Mouse (Mus musculus) forebrain, embryonic 16.5 days (tissue): ENCODE measurements around the gene Cmip. TPM values are rescaled to one million over a fixed set of nuclear protein-coding genes. Genes with fewer than 3 reads are reported as not detected.

Experiments
- ATAC-seq: fragments of 200-750 bp; cut with Nextera tagmentation; 2 replicates; pipeline ENCODE4 v1.8.0; 2017; ENCODE audit warnings: mild to moderate bottlenecking, moderate library complexity
- H3K27ac ChIP-seq: fragments of 300-500 bp; sonication (generic); 2 replicates; pipeline ENCODE4 v1.5.1; 2014; ENCODE audit warnings: low read length, control low read depth
- H3K27me3 ChIP-seq: fragments of 300-500 bp; sonication (generic); replicated peaks from 2 replicates; pipeline ENCODE4 v1.6.1; 2014; ENCODE audit warnings: low read length; ENCODE audit not compliant: control insufficient read depth, insufficient read depth
- H3K36me3 ChIP-seq: fragments of 300-500 bp; sonication (generic); 2 replicates; pipeline ENCODE4 v1.6.1; 2014; ENCODE audit not compliant: control insufficient read depth, insufficient read depth
- H3K4me1 ChIP-seq: fragments of 300-500 bp; sonication (generic); replicated peaks from 2 replicates; pipeline ENCODE4 v1.6.1; 2014; ENCODE audit warnings: low read length; ENCODE audit not compliant: control insufficient read depth, insufficient read depth
- H3K4me2 ChIP-seq: fragments of 300-500 bp; sonication (generic); 2 replicates; pipeline ENCODE4 v1.6.1; 2014; ENCODE audit warnings: mild to moderate bottlenecking, low read length, control low read depth
- H3K4me3 ChIP-seq: fragments of 300-500 bp; sonication (generic); replicated peaks from 2 replicates; pipeline ENCODE4 v1.5.1; 2014; ENCODE audit warnings: mild to moderate bottlenecking, low read length, control low read depth
- H3K9ac ChIP-seq: fragments of 300-500 bp; sonication (generic); replicated peaks from 2 replicates; pipeline ENCODE4 v1.6.1; 2014; ENCODE audit warnings: low read depth, low read length, control low read depth
- H3K9me3 ChIP-seq: fragments of 300-500 bp; sonication (generic); 2 replicates; pipeline ENCODE4 v1.6.1; 2016; ENCODE audit warnings: low read length; ENCODE audit not compliant: control insufficient read depth
- WGBS: fragments of 180-500 bp; shearing (Covaris S2); extraction: QIAGEN DNeasy Blood & Tissue Kit; methylation state at CpG from one replicate; pipeline ENCODE4 v1.1.7; 2014; 5-methylcytosine and 5-hydroxymethylcytosine counted together
- polyA plus RNA-seq: library from polyadenylated mRNA; unstranded; fragments of >200 nt; fragmentation: Nextera tagmentation; extraction: Ambion mirVana; gene quantifications from 2 replicates; pipeline ENCODE4 v1.2.1, GENCODE M21; 2015

The Cmip gene
- polyA plus RNA-seq, 1 experiment from 2014 or later = 98.1 TPM

DNA sequence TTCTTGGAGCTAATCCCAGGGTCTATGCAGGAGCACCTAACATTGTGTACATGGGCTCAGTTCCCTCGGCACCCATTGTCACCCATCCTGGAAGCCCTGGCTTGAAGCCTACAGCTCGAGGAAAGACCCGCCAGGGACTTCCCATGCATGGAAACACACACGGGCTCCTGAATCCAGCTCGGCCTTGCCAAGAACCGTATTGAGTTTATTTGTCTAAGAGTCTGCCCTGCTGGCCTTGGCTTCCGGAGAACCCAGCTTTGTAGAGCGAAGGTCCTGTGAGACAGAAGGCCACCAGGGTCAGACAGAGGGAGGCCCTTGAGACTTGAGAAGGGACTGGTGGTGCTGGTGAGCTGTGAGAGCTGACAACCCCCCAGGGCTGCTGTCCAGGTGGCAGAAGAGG is 111.9 kb downstream of the Cmip start:
- WGBS = 66% methylated on average over 8 of the region's 8 CpGs
- no peak overlapping the region for H3K4me2 ChIP-seq
- H3K4me3 ChIP-seq = no peak overlapping the region
- ATAC-seq = no peak
- H3K36me3 ChIP-seq = no peaks in the 10 kb centered on the region
- no peak overlapping the region for H3K9ac ChIP-seq
- no peaks in the 10 kb centered on the region for H3K27me3 ChIP-seq
- H3K4me1 ChIP-seq = peaks cover 39% of the 10 kb centered on the region
- H3K9me3 ChIP-seq = no peaks in the 10 kb centered on the region
- H3K27ac ChIP-seq = no peak overlapping the region

DNA sequence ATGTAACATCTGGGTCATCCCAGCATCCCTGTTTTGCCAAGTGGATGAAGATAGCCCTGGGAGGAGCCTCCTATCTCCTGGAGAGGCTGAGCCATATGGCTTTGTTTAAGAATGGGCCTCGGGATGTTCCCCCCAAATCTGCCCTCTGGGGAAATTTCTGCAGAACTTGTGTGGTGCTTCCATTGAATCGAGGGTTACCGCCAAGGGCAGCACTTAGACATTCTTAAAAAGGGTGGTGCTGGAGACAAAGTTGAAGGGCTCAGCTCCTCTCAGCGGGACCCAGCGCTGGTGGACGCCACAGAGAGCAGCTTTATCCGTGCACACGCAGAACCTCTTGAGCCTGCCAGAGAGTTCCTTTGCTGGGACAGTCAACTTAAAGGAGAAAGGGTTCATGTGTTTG is 113.1 kb downstream of the Cmip start:
- Histone ChIP-seq H3K9ac (no peak overlapping the region), H3K4me2 (no peak overlapping the region), H3K36me3 (no peaks in the 10 kb centered on the region), H3K4me1 (peaks cover 41% of the 10 kb centered on the region), H3K27ac (no peak overlapping the region), H3K27me3 (no peaks in the 10 kb centered on the region), H3K9me3 (no peaks in the 10 kb centered on the region), H3K4me3 (no peak overlapping the region)
- ATAC-seq = no peak
- WGBS = 73% methylated on average over 8 of the region's 8 CpGs

DNA sequence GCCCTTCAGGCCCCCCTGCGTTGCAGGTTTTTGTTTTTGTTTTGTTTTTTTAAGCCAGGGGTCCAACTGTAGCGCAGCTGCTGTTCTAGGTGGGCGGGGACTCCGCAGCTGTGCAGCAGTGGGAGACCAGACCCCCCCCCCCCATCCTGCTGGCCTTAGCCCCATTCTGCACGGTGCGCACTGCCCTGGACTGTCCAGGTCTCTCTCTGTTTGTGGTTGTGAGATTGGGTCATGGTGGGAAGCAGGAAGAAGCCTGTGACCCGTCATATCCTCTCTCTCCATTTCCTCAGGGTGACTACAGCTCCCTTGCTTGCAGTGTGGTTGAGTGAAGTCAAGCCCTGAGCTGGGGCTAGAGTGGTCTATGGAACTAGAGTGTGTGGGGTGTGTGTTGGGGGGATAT is 114.3 kb downstream of the Cmip start:
- H3K4me2 ChIP-seq = no peak overlapping the region
- WGBS = 76% methylated on average over 7 of the region's 7 CpGs
- ATAC-seq = peak; percentile 24
- H3K27ac ChIP-seq = no peak overlapping the region
- no peak overlapping the region for H3K9ac ChIP-seq
- peaks cover 41% of the 10 kb centered on the region for H3K4me1 ChIP-seq
- no peaks in the 10 kb centered on the region for H3K27me3 ChIP-seq
- no peaks in the 10 kb centered on the region for H3K9me3 ChIP-seq
- no peak overlapping the region for H3K4me3 ChIP-seq
- H3K36me3 ChIP-seq = no peaks in the 10 kb centered on the region

DNA sequence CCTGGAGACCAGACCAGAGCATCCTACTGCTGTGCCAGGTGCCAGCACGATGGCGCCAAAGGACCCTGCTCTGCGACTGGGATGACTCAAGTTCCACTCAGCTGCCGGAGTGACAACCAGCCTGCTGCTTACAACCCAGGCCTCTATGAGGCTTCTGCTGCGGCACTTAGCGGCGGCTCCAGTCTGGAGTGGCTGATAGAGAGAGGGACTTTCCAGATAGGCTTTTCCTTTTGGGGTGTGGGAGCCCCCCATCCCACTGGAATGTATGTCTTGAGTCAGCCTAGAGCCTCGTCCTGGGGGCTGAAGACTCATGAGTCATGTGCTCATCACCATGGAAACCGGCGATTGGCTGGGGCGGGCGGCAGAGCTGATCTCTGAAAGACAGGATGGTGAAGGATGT is 115.2 kb downstream of the Cmip start:
- no peak overlapping the region for H3K9ac ChIP-seq
- H3K4me1 ChIP-seq = peaks cover 40% of the 10 kb centered on the region
- peak; percentile 44 for ATAC-seq
- H3K27ac ChIP-seq = peak overlapping the region; percentile 58
- no peaks in the 10 kb centered on the region for H3K27me3 ChIP-seq
- H3K4me2 ChIP-seq = 0 out of 2 replicates have a peak overlapping the region, but pooled peaks have one; percentile 9
- no peaks in the 10 kb centered on the region for H3K9me3 ChIP-seq
- no peak overlapping the region for H3K4me3 ChIP-seq
- 54% methylated on average over 12 of the region's 12 CpGs for WGBS
- H3K36me3 ChIP-seq = no peaks in the 10 kb centered on the region

DNA sequence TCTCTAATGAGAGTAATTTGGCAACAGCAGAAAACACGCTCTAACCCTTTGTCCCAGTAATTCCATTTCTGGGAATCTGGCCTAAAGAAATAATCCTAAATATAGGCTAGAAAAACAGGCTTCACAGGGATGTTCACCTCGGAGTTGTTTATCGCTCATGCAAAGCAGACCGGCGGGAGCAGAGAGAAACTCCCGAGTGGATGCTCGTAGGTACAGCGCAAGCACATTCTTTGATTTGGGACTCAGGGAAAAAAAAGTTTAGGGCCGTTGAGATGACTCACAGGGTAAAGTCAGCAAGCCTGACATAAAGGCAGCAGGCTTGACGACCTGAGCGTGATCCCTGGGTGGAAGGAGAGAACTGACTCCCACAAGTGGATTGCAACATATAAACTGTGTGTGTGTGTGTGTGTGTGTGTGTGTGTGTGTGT is 116.2 kb downstream of the Cmip start:
- 54% methylated on average over 11 of the region's 11 CpGs for WGBS
- Histone ChIP-seq H3K27ac (peak overlapping the region; percentile 58; the same call in 1 of the 2 replicates), H3K4me3 (no peak overlapping the region), H3K4me1 (peaks cover 38% of the 10 kb centered on the region), H3K27me3 (no peaks in the 10 kb centered on the region), H3K9me3 (no peaks in the 10 kb centered on the region), H3K9ac (no peak overlapping the region), H3K36me3 (no peaks in the 10 kb centered on the region), H3K4me2 (no peak overlapping the region)
- no peak for ATAC-seq

DNA sequence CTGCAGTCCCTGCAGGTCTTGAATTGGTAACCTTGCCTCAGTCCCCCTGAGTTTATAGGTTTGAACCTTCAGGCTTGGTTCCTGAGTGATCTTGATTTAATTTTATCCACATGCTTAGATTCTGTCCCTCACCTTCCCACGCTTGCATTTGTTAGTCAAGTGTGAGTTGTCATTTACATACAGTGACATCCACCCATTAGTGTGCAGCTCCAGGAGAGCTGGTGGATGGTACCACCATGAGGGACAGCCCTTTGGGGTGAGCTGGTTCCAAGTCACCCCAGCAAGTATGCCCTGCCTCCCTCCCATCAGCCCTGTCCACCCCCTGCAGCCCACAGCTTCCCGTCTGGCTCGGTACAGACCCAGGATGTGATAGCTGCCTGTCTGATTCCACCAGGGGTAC is 117.2 kb downstream of the Cmip start:
- H3K9ac ChIP-seq = no peak overlapping the region
- H3K4me2 ChIP-seq = no peak overlapping the region
- no peak overlapping the region for H3K27ac ChIP-seq
- no peaks in the 10 kb centered on the region for H3K9me3 ChIP-seq
- WGBS = 76% methylated on average over 3 of the region's 3 CpGs
- H3K27me3 ChIP-seq = no peaks in the 10 kb centered on the region
- H3K4me1 ChIP-seq = peaks cover 29% of the 10 kb centered on the region
- H3K36me3 ChIP-seq = no peaks in the 10 kb centered on the region
- ATAC-seq = no peak
- H3K4me3 ChIP-seq = no peak overlapping the region

DNA sequence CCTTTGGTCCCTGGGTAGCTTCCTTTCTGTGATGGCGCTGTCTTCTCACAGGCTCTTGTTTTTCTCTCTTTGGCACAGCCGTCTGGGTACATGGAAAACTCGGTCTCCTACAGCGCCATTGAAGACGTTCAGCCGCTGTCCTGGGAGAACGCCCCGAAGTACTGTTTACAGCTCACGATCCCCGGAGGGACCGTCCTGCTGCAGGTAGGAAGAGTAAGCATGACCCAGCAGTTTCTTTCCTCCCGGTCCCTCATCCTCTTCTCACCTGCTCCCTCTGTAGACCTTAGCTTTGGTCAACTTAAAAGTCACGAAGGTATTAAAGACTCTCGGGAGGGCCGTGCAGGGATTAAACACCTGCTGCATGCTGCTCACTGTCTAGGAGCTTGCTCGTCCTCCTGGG is 120.1 kb downstream of the Cmip start:
- WGBS = 61% methylated on average over 16 of the region's 16 CpGs
- no peaks in the 10 kb centered on the region for H3K36me3 ChIP-seq
- no peak overlapping the region for H3K27ac ChIP-seq
- no peak overlapping the region for H3K4me3 ChIP-seq
- no peaks in the 10 kb centered on the region for H3K27me3 ChIP-seq
- H3K4me2 ChIP-seq = no peak overlapping the region
- no peaks in the 10 kb centered on the region for H3K9me3 ChIP-seq
- no peak overlapping the region for H3K9ac ChIP-seq
- no peak for ATAC-seq
- peaks cover 30% of the 10 kb centered on the region for H3K4me1 ChIP-seq

DNA sequence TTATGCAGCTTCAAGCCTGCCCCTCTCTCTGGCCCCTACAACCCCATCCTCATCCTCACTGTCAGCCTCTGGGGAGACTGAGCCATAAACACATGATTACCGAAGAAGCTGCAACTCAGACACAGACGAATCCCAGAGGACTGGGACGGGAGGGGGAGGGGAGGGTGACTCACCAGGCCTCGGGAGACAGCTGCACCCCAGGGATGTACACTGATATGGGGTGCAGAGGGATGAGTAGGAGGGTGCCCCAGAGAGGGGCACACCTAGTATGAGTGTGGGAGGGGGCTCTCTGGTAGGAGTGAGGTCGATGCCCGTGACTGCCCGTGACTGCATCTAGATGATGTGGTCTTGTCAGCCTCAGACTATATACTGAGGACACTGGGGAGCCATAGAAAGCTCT is 121.8 kb downstream of the Cmip start:
- Histone ChIP-seq H3K4me3 (no peak overlapping the region), H3K4me2 (no peak overlapping the region), H3K27ac (no peak overlapping the region), H3K36me3 (no peaks in the 10 kb centered on the region), H3K4me1 (peaks cover 18% of the 10 kb centered on the region), H3K27me3 (no peaks in the 10 kb centered on the region), H3K9me3 (no peaks in the 10 kb centered on the region), H3K9ac (no peak overlapping the region)
- WGBS = 90% methylated on average over 7 of the region's 7 CpGs
- no peak for ATAC-seq

DNA sequence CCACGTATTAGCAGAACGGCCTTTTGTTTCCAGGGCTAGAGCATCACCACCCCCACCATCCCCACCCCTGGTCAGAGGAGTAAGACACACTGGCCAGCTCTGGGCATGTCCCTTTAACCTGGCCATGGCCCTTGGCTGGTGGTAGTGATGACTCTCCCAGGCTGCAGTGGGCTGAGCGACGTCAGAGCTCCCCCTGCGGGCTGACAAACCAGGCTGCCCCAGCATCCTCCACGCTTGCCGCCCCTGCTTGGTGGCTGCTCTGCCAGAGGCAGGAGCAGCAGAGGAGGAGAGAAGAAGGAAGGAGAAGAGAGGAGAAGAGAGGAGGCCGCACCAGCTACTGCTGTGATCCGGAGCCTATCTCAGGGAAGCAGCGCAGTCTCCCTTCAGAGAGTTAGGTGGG is 122.3 kb downstream of the Cmip start:
- 62% methylated on average over 10 of the region's 10 CpGs for WGBS
- H3K27me3 ChIP-seq = no peaks in the 10 kb centered on the region
- H3K9me3 ChIP-seq = no peaks in the 10 kb centered on the region
- H3K4me1 ChIP-seq = peaks cover 17% of the 10 kb centered on the region
- H3K36me3 ChIP-seq = no peaks in the 10 kb centered on the region
- H3K4me3 ChIP-seq = no peak overlapping the region
- H3K27ac ChIP-seq = no peak overlapping the region
- H3K9ac ChIP-seq = no peak overlapping the region
- H3K4me2 ChIP-seq = no peak overlapping the region
- no peak for ATAC-seq

DNA sequence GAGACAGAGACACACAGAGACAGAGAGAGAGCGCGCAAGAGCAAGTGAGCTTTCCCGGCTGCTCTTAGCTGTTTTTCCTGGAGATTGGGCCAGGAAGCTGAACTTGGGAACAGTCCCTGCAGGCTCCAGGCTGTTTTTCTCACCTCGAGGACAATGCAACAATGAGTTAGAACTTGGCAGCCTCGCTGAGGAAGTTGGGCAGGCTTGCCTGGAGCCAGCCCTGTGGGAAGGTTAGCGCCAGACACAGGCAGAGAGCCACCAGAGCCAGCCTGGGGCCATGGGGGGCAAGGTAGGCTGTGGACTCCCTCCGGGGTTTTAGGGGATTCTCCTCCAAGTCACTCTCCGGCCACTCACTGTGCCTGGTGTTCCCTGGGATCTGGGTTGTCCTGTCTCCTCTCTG is 123.9 kb downstream of the Cmip start:
- peak; percentile 47 for ATAC-seq
- Histone ChIP-seq H3K27me3 (no peaks in the 10 kb centered on the region), H3K36me3 (no peaks in the 10 kb centered on the region), H3K4me1 (peaks cover 16% of the 10 kb centered on the region), H3K9ac (no peak overlapping the region), H3K27ac (peak overlapping the region; percentile 18; the same call in 1 of the 2 replicates), H3K4me3 (no peak overlapping the region), H3K4me2 (no peak overlapping the region), H3K9me3 (no peaks in the 10 kb centered on the region)
- 55% methylated on average over 8 of the region's 8 CpGs for WGBS
